Mouse (Mus musculus) kidney, postnatal 14 days (tissue): ENCODE data around the gene Kcnk3.

Experiments used
- DNase-seq: peaks from one replicate; pipeline ENCODE4 v3.0.0; 2022; ENCODE audit warnings: mixed read lengths

Kcnk3 gene

DNA sequence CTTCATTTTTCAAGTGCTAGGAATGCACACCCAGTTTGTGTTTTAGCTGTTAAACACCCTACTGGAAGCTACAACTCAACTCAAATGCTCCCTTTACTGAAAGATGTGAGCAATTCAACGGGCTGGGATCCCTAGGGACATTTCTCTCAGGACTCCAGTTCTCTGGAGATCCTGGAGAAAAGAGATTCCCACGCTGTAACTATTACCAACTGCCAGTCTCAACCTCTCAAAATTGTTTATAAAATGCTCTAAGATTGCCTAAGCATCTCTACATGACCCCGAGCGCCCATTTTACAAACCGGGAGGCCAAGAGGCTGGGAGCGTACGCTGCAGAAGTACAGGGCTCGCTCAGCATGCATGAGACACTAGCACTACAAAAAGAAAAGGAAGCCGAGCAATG, 59.4 kb downstream of the Kcnk3 start:
- DNase-seq: no peak

DNA sequence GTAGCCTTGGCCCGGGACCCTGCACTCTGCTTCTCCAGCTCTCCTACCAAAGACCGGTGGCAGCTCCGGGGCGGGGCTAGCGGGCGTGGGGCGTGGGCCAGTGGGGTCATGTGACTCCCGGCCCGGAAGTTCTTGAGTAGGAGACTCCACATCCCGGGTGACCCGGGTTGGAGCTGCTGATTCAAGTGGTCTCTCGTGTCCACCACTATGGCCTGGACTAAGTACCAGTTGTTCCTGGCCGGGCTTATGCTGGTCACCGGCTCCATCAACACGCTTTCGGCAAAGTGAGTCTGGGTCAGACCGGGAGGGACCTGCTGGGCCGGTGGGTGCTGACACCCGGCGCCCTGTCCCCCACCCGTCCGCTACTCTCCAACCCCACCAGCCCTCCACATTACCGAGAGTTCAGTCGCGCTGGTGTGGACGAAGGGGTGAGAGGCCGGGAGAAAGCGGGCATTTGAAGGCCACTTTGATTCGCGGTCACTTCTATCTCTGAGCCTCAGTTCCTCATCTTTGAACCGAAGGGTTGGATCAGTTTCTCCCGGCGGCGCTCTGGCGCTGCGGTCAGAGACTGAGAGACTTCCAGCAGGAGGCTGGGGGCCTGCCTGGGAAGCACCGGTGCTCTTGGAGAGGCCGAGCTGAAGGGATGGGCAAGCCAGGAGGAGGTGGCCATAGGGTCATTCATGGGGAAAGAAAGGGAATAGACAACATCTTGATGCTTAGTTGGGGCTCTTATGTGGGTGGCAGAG, 60.0 kb downstream of the Kcnk3 start, which contains the start of gene Slc35f6:
Slc35f6 (plus strand) TSS at position 119 of the 746 bp plus-strand sequence.
- DNase-seq: peak; percentile 95

DNA sequence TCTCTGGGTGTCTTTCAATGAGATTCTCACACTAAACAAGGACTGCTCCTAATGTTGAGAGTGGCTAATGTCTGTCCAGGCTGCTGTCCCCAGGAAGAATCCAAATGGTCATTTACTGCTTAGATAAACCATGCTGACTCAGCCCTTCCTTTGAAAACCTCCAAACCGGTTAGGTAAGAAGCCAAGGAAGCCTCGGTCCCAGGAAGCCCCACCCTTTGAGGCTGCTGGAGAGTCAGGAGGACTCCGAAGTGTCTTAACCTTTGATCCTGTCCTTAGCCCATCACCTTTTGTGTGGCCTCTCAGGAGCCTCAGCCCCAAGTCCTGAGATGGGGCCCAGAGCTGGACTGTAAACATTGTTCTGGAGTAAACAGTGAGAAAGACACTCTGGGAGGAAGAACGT, 61.6 kb downstream of the Kcnk3 start:
- no peak for DNase-seq

DNA sequence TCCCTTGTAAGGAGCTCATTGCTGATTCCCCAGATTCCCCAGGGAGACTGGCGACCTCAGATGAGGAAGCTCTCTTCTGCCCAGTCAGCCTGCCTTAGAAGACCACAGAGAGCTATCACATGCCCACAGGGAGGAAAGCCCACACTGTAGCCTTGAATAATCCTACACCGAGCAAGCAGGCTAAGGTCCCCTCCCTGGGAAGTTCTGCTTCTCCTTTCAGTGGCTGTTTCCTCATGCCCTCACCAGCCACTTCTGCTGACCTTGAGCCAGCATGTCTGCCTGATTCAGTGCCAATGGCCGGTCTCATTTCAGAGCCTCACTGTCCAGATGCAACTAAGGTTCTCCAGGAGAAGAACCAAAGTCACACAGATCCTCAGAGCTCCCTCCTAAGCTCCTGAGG, 62.8 kb downstream of the Kcnk3 start:
- no peak for DNase-seq

DNA sequence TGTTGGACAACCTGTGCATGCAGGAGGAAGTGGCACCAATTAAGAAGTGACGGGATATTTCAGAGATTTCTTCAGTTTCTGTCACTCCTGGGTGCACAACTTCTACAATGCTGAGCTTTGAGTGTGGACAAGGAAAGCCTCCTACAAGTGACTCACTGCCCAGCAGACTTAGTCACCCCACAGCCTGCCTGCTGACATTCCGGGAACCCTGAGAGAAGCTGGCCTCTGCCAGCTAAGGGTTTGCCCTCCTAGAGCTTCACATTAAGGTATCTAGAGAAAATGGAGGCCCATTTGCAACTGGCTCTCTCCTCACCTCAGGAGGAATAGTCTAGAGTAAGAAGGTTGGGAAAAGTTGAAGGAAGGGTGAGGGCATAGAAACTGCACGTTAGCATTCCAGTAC, 63.6 kb downstream of the Kcnk3 start:
- DNase-seq: no peak

DNA sequence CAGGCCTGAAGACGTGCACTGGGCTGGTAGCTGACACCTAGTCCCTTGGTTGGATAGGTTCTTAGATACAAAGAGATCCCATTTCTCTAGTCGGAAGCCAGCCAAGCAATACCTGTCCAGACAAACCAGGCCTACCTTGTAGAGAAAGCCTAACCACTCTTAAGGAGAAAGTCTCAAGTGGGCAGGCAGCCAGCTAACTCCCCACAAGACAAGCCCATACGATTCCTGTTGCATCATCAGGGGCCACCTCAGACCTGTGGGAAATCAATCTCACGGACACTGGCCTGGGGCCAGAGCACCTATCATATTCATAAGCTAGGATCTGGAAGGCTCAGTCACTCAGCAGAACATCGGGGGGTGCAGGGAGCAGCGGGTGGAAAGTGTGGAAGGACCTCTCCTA, 65.3 kb downstream of the Kcnk3 start:
- DNase-seq: no peak

DNA sequence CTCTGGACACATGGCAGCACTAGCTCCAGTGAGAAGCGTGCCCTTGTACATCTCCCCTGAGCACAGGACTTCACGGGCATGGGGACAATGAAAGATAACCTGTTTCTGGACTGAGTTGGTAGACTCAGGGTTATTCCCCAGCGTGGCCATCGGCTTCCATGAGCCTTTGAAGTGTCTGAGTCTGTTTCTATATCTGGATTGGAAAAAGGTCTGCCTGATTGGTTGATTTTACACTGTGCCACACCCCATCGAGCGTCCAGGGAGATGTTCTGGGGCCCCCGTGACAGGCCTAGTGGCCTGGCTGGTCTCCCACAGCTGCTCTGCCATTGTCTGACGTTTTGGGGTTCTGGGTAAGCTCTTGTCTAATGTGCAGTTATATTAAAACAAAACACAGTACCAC, 67.1 kb downstream of the Kcnk3 start:
- DNase-seq: no peak

DNA sequence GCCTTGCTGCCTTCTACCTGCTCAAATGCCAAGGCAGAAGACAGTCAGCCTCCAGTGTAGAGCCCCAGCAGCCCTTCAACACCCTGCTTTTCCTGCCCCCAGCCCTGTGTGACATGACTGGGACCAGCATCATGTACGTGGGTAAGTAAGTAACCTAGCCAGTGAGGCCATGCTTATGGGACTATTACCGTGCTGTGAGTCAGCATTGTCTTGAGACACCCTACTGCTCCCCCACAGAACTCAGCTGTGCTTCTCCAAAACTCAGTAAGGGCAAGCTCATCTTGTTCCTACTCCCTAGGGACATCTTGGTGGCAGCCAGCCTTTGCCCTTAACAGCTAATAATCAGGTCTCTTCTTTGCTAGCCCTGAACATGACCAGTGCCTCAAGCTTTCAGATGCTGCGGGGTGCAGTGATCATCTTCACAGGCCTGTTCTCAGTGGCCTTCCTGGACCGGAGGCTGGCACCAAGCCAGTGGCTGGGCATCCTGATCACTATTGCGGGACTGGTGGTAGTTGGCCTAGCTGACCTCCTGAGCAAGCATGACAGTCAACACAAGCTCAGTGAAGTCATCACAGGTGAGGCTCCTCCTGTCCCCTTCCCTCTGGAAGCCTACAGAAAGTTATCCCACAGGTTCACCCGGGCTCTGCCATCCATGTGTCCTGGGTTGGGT, 67.7 kb downstream of the Kcnk3 start:
- no peak for DNase-seq

DNA sequence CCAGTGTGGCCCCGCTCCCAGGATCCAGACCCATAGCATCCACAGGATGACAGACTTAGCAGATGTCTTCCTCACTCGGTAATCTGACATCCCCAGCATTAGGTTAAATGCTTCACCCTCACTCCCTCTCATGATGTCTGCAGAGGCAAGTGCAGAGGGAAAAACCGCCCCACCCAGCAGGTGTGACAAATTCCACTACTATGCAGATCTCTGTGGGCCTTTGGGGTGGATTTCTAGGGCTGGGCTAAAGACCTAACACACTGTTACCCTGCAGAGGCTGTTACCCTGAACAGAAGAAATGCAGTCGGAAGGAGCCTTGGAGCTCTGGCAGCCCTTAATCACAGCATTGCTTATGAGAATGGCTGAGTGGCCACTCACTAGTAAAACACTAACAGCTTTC, 71.1 kb downstream of the Kcnk3 start:
- DNase-seq: no peak

DNA sequence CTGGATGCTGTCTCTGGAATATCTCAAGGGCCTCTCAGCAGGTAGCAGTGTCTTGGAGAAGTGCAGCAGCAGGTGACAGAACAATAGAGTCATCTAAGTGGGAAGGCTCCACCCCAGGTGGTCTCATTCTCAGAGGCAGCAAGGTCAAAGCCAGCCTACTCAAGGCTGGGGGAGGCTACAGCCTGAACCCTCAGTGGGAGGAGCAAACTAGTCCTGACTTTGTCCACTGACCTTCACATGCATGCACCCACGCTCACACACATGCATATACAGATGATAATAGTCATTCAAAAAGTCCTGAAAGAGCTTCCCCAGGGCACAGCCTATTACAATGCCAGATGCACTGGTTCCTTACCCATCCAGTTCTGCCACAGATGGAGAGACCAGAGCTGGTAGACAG, 72.3 kb downstream of the Kcnk3 start:
- DNase-seq: no peak

DNA sequence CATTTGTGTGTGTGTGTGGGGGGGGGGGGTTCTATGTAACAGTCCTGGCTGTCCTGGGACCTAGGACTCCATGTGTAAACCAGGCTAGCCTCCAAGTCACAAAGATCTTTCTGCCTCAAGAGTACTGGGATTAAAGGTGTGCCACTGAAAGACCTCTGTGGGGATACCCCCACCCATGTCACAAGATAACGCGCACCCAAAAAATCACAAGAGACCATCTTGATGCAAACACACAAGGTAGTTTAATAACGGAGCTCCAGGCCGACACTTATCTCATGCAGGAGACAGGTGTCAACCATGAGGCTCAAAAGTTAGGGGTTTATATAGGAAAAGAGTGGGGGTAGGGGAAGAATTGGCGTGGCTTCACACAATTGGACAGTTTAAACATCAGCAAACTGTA, 72.8 kb downstream of the Kcnk3 start:
- DNase-seq: no peak

DNA sequence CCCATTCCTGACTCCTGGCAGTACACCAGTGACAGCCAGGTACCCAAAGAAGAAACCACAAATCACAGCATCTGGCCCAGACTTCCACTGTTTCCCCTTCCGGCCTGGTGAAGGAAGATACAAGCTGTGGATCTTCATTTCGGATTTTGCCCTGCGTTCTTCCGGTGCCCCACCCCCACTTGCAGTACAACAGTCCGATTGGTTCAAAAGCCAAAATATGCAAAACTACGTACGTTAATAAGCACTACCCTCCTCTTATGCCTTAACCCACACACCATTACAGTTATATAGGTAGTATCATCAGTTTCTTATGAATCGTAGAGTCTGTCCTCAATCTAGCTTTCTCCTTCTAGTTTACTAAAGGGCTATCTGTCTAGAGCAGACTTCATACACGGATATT, 77.4 kb downstream of the Kcnk3 start:
- no peak for DNase-seq

DNA sequence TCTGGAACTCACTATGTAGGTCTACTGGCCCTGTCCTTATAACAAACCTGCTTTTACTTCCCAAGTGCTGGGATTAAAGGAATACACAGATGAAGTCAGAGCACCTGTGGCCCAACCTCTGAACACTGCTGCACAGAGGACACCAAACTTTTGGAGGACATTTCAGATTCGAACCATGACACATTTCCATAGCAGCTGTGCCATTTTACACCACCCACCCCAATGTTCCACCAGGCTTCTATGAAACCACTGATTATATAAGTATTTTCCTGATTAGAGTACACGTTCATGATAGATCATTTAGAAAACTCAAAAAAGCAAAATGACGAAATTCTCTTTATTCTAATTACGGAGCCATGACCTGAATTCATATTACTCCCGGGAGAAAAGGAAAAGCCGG, 78.0 kb downstream of the Kcnk3 start:
- no peak for DNase-seq

DNA sequence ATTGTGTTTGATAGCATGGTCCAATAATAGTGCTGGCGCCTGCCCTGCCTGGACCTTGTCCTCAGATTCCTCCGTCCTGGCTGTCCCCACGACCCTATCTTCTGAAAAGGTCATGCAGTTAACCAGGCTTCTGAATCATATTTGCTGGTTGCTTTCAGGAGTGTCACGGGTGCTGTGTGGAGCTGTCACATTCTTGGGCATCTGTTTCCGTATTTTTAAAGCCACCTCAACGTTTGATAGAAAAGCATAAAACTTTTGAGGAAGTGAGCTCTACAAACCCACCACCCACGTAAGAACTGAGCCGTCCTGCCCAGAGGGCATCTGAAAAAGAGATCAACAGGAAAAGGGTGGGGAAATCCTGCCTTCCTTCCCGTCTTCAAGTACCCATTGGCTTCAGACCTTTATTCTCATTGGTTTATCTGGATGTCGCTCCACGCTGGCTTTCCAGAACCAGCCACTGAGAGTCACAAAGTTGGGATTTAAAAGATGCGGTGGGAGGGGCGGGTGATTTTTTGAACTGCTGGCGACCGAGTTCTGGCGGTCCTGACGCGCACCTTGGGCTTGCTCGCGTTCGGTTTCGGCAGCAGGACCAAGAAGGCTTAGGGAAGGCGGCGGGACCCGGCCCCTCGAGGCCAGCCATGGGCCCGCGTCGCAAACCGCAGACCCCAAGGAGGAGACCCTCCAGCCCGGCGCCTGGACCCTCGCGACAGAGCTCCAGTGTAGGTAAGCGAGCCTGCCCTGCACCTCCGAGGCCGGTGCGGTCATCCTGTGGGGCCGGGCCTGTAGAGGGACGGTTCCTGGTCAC, 78.6 kb downstream of the Kcnk3 start, which contains the start of gene Cenpa:
Cenpa (plus strand) TSS at position 387 of the 805 bp plus-strand sequence.
- peak; percentile 96 for DNase-seq

DNA sequence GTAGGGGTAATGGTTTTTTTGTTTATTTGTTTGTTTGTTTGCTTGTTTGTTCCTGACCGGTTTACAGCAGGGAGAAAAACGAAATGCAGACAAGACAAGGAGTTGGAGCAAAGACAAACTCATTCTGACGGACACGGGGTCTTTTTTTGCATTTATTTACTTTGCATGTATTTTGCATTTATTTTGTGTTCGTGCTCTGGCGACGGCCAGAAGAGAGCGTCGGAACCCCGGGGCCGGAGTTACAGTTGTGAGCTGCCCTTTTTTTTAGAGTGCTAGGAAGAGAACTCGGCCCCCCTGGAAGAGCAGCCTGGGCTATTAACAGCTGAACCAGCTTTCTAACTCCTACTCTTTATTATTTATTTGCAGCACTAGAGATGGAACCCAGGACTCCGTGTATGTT, 79.2 kb downstream of the Kcnk3 start:
- DNase-seq: no peak

DNA sequence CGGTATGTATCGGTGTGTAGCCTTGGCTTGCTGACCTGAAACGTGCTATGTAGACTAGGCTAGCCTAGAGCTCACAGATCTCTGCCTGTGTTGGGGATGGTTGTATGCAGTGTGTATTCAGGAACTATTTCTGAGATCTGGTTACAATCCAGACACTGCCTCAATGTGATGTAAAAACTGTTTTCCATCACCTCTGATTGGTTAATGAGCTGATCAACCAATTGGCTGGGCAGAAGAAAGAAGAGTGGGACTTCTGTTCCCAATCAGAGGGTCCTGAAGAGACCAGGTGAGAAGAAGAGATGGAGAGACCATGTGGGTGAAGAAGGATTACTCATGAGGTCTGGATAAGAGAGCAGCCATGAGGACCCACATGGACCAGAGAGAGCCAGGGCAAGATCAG, 79.7 kb downstream of the Kcnk3 start:
- DNase-seq: no peak

DNA sequence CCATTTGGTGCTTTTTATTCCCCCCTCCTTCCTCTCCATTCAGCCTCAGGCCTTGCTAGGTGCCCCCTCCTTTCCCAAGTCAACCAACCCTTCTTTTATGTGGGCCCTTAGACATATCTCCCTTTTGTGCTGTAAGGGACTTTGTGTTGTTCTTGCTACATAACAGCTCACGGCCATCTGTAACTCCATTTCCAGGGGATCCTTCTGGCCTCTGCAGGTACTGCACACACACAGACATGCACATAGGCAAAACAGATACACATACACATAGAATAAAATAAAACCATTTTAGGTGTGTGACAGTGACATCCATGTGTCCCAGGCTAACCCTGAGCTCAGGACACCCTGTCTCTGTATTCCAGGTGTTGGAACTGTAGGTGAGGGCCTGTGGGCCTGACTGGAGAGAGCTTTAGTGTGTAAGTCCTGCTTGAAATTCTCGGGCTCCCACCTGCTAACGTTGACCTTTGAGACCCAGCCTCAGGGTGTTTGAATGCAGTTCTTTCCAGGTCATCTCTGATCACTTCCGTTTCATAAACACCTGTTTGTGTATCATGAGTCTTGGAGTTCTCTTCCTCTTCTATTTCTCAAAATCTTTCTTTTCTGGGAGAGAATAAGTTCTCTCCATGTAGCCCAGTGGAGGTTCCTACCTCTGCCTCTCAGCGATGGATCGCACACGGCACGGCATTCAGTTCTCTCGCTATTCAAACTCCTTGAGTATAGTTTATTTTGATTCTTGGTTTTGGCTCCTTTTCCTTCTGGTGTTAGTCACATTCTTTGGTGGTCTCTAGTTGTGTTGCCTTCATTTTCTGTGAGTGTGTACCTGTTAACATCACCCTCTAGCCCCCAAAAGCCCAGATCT, 80.9 kb downstream of the Kcnk3 start:
- DNase-seq: no peak

DNA sequence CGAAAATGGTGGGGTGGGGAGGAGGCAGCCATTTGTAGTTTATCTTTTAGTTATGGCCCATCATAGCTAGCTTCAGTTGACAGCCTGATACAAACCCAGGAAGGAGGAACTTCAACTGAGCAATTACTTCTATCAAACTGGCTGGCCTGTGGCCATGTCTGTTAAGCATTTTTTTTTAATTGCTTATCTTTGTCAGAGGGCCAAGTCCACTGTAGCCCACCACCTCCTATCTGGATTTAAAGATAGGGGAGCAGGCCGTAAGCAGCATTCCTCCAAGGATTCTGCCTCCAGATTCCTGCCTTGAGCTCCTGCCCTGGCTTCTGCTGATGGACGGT, 81.5 kb downstream of the Kcnk3 start:
- no peak for DNase-seq

DNA sequence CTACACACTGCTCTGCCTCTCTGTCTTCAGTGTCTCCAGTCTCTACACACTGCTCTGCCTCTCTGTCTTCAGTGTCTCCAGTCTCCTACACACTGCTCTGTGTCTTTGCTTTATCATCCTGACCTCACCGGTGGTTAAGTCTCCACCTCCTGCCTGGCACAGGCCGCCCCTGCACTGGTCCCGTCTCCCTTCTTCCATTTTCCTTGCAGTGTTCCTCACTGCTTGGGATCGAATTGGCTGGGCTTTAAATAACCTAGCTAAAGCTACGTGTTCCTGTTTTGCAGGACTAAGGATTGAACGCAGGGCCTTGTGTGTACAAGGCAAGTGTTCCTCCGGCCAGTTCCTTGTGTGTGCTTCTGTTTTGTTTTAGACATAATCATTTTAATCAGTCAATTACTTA, 82.1 kb downstream of the Kcnk3 start:
- DNase-seq: no peak

DNA sequence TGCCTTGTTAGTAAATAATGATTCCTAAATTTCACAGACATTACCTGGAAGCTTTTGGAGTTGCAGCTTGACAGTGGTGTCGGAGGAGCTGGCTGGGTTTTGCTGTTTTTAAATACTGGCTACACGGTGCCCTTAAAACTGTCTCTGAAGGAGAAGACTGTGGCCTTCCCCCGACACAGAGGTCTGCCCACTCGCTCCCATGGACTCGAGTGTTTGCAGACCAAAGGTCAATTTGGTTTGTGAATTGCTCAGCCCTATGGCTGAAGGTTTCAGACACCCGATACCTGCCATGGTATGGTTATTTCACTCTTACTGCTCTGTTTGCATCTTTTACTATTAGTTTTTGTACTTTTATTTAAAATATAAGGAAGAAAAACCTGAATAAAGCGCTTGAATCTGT, 86.0 kb downstream of the Kcnk3 start:
- no peak for DNase-seq
